Mouse (Mus musculus) c-Kit-positive CD71-negative TER-119-negative erythroid progenitor cells, embryonic 14.5 days (primary cell): ENCODE data around the gene Oprm1.

Experiments used
- DNase-seq: peaks from one replicate; pipeline ENCODE4 v3.0.0-alpha.2; 2013; ENCODE audit warnings: low read depth

The Oprm1 gene

GRCm38 (mm10) chr10:7047288-7047918, 289.1 kb downstream of the Oprm1 start:
- no peak for DNase-seq

- DNase-seq: no peak
Observed at GRCm38 (mm10) chr10:7047919-7048291, 289.6 kb downstream of the Oprm1 start.

GRCm38 (mm10) chr10:7049901-7050300, 291.6 kb downstream of the Oprm1 start:
- no peak for DNase-seq

GRCm38 (mm10) chr10:7052315-7053017, 294.2 kb downstream of the Oprm1 start, which contains the start of gene Ipcef1:
Gene Ipcef1, minus strand, starts transcription at chr10:7052478.
- DNase-seq: no peak

GRCm38 (mm10) chr10:7054560-7055205, 296.4 kb downstream of the Oprm1 start:
- DNase-seq: no peak

- DNase-seq: no peak
Observed at GRCm38 (mm10) chr10:7057546-7057945, 299.2 kb downstream of the Oprm1 start.

- no peak for DNase-seq
Observed at GRCm38 (mm10) chr10:7060326-7060725, 302.0 kb downstream of the Oprm1 start.

GRCm38 (mm10) chr10:7062993-7063392, 304.7 kb downstream of the Oprm1 start:
- peak; percentile 45 for DNase-seq

- DNase-seq: peak; percentile 34
Observed at GRCm38 (mm10) chr10:7063752-7064457, 305.6 kb downstream of the Oprm1 start.

GRCm38 (mm10) chr10:7068608-7069007, 310.3 kb downstream of the Oprm1 start:
- no peak for DNase-seq

GRCm38 (mm10) chr10:7069090-7069489, 310.8 kb downstream of the Oprm1 start:
- DNase-seq: no peak

GRCm38 (mm10) chr10:7070100-7070835, 312.0 kb downstream of the Oprm1 start:
- no peak for DNase-seq

- no peak for DNase-seq
Observed at GRCm38 (mm10) chr10:7070924-7071323, 312.6 kb downstream of the Oprm1 start.

GRCm38 (mm10) chr10:7074231-7074630, 315.9 kb downstream of the Oprm1 start:
- no peak for DNase-seq

GRCm38 (mm10) chr10:7075661-7076060, 317.4 kb downstream of the Oprm1 start:
- no peak for DNase-seq

GRCm38 (mm10) chr10:7076201-7076600, 317.9 kb downstream of the Oprm1 start:
- no peak for DNase-seq

GRCm38 (mm10) chr10:7076662-7077211, 318.4 kb downstream of the Oprm1 start:
- DNase-seq: no peak

GRCm38 (mm10) chr10:7077389-7077808, 319.1 kb downstream of the Oprm1 start:
- no peak for DNase-seq

GRCm38 (mm10) chr10:7077971-7078370, 319.7 kb downstream of the Oprm1 start:
- no peak for DNase-seq
